Mouse (Mus musculus) olfactory bulb, adult 2 months (tissue): ENCODE data around the gene Crebbp. TPM values are rescaled to one million over a fixed set of nuclear protein-coding genes. Genes with fewer than 3 reads are reported as not detected.

Experiments
- H3K27ac ChIP-seq: fragments of 200-500 bp; 2 replicates; pipeline ENCODE4 v1.5.1; 2012; ENCODE audit warnings: low read depth, low read length; ENCODE audit not compliant: insufficient read depth
- H3K4me1 ChIP-seq: fragments of 200-500 bp; 2 replicates; pipeline ENCODE4 v1.6.1; 2012; ENCODE audit warnings: low read length; ENCODE audit not compliant: control insufficient read depth, insufficient read depth
- H3K4me3 ChIP-seq: fragments of 200-500 bp; 2 replicates; pipeline ENCODE4 v1.5.1; 2012; ENCODE audit warnings: mild to moderate bottlenecking, low read depth, low read length, moderate library complexity; ENCODE audit not compliant: insufficient read depth
- CTCF ChIP-seq: fragments of 200-500 bp; IDR thresholded peaks from 2 replicates; pipeline ENCODE4 v1.5.1; 2012; ENCODE audit warnings: low read depth, mild to moderate bottlenecking, low read length, moderate library complexity; ENCODE audit not compliant: insufficient read depth
- POLR2A ChIP-seq: fragments of 200-500 bp; IDR thresholded peaks from 2 replicates; pipeline ENCODE4 v1.6.1; 2012; ENCODE audit warnings: mild to moderate bottlenecking, low read depth, low read length, moderate library complexity; ENCODE audit not compliant: insufficient read depth
- WGBS: fragments of 180-500 bp; shearing (Covaris S2); methylation state at CpG from one replicate; pipeline ENCODE4 v1.1.7; 2018; 5-methylcytosine and 5-hydroxymethylcytosine counted together
- polyA plus RNA-seq: library from polyadenylated mRNA; stranded (reverse); fragments of >200 nt; gene quantifications from 2 replicates; pipeline ENCODE4 v1.2.4, GENCODE M21; 2012; ENCODE audit warnings: low replicate concordance; ENCODE audit not compliant: missing spikeins, insufficient read depth, insufficient read length

Gene Crebbp
- polyA plus RNA-seq, 1 experiment = 56.2 TPM

DNA sequence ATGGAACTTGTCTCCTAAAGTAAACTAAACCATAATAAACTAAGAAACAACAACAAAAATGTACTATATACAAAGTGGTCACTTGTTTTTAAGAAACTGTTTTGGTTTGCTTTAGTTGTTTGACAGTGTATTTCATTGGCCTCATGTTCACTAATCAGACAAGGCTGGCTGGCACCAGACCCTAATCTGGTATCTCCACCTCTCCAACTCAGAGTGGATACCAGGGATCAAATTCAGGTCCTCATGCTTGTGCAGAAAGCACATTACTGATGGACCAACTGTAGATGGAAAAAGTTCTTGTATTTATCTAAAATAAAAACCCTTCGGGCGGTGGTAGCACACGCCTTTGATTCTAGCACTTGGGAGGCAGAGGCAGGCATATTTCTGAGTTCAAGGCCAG, 38.7 kb downstream of the Crebbp start:
- Histone ChIP-seq H3K27ac (no peak overlapping the region), H3K4me3 (no peak overlapping the region), H3K4me1 (peaks cover 3% of the 10 kb centered on the region; the same call in 1 of the 2 replicates)
- TF ChIP-seq CTCF = no peak
- TF ChIP-seq POLR2A = no peak
- 96% methylated on average over 3 of the region's 3 CpGs for WGBS

DNA sequence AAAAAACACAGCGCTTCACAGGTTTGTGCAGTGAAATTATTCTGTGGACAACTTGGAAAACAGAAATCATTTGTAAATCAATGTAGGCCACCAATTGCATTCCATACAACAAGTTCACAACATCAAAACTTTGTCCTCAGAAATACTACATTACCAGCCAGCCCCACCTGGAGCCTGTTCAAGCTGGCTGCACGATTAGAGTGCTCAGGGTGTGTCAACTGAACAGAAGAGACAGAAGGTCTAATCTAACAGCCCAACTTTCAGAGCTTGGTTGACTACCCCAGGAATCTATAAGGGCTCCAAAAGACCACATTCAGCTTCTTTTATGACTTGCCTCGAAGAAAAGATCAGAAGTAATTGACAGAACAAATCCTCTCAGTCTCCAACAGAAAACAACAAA, 44.3 kb downstream of the Crebbp start:
- WGBS = 38% methylated on average over 3 of the region's 3 CpGs
- Histone ChIP-seq H3K4me3 (no peak overlapping the region), H3K27ac (no peak overlapping the region), H3K4me1 (no peaks in the 10 kb centered on the region)
- TF ChIP-seq CTCF (no peak), POLR2A (no peak)

DNA sequence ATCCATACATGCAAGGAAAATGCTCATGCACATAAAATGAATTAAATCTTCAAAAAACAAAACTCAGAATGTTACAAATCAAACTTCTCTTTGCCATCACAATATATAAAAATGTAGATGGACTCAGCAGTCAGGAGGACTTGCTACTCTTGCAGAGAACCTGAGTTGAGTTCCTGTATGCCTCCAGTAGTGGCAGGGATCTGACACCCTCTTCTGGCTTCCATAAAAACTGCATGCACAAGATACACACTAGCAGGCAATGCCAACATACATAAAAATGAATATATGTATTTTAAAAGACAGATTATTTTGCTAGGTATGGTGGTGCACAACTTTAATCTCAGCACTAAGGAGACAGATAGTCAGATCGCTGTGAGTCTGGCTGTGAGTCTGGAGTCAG, 45.3 kb downstream of the Crebbp start:
- Histone ChIP-seq H3K27ac (no peak overlapping the region), H3K4me1 (no peaks in the 10 kb centered on the region), H3K4me3 (no peak overlapping the region)
- WGBS = 92% methylated on average over 1 of the region's 1 CpGs
- no peak for TF ChIP-seq CTCF
- TF ChIP-seq POLR2A = no peak

DNA sequence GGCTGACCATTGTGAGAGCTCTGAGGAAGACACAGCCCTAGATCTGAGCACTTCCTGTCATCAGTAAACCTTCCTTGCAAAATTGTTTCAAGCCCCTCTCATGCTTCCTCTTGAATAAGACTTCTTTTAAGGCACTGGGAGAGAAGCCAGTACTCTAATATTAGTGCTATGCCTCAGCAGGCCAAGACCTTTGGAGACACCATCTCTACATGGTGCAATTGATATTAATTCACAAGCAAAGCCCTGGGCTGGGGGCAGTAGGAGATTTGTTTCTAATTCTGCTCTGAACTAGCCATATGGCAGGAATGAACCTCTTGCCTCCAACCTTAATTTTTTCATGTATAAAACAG, 52.9 kb downstream of the Crebbp start:
- Histone ChIP-seq H3K27ac (0 out of 2 replicates have a peak overlapping the region, but pooled peaks have one; percentile 44), H3K4me1 (no peaks in the 10 kb centered on the region)
- no peak for TF ChIP-seq POLR2A

DNA sequence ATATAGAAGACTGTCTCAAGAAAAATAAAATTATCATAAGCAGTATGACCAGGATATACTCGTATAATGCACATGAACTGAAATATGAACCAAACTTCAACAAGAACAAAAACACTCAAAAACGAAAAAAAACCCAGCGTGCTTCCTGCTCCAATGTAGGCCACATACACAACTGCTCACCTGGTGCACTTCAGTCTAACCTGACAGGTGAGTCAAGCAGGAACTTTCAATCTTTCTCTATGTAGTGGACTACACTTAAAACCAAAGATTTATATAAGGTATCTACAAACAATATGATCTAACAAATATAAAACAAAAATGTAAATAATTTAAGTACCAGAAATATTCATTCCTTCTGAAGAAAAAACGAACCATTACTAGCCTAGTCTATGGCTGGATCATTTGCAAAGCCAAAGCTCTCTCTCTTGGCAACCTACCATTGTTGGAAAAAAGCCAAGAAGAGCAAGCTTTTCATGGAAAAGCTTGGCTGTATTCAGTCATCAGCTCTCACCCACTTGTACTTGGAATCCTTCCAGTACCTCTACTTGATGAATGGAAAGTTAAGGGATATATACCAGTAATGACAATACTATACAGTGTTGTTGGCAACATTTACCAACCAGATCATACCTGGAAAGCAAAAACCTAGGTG, 53.4 kb downstream of the Crebbp start:
- Histone ChIP-seq H3K4me3 (no peak overlapping the region), H3K4me1 (no peaks in the 10 kb centered on the region), H3K27ac (0 out of 2 replicates have a peak overlapping the region, but pooled peaks have one; percentile 44)
- TF ChIP-seq POLR2A (no peak), CTCF (no peak)
- 64% methylated on average over 4 of the region's 4 CpGs for WGBS

More for the DNA sequence above, 52.9 kb downstream of the Crebbp start:
- H3K4me3 ChIP-seq = no peak overlapping the region

DNA sequence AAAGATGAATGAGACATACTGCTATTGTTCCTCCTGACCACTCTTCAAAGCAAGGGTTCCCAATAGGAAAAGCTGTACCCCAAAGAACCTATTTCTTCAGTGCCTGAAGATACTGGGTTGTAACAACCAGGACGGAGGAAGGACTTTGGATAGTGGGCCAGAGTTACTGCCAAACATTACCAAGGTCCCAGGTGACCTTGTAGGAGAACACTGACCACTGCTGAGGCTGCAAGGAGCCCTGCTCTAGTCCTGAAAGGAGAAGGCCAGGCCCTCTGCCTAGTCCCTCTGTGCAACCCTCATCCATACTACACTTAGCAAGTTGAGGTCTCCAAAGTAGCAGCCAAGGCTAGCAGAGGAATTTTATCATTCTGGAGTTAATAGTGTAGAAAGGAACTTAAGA, 60.7 kb downstream of the Crebbp start:
- Histone ChIP-seq H3K4me1 (no peaks in the 10 kb centered on the region), H3K4me3 (no peak overlapping the region), H3K27ac (no peak overlapping the region)
- TF ChIP-seq POLR2A = no peak
- TF ChIP-seq CTCF = no peak
- 89% methylated on average over 1 of the region's 1 CpGs for WGBS

DNA sequence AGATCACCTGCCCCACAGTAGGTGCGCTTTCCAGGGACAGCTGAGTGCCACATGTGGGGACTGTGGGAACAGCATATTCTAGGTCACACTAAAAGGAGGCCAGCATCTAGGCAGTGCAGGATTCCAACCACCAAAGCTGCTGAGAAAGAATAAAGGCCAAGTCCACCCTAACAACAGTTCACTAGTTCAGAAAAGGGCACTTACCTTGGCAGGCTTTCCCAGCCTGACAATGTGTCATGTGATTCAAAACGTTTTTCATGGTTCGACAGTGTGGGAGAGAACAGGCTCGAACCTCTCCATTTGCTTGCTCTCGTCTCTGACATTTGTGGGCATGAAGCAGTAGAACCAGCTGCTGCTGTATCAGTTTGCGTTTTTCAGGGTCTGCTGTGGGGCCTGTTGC, 75.3 kb downstream of the Crebbp start:
- 25% methylated on average over 6 of the region's 6 CpGs for WGBS
- H3K4me3 ChIP-seq = no peak overlapping the region
- TF ChIP-seq CTCF = no peak
- no peak for TF ChIP-seq POLR2A
- 0 out of 2 replicates have a peak overlapping the region, but pooled peaks have one; percentile 16 for H3K27ac ChIP-seq
- peaks cover 8% of the 10 kb centered on the region for H3K4me1 ChIP-seq

DNA sequence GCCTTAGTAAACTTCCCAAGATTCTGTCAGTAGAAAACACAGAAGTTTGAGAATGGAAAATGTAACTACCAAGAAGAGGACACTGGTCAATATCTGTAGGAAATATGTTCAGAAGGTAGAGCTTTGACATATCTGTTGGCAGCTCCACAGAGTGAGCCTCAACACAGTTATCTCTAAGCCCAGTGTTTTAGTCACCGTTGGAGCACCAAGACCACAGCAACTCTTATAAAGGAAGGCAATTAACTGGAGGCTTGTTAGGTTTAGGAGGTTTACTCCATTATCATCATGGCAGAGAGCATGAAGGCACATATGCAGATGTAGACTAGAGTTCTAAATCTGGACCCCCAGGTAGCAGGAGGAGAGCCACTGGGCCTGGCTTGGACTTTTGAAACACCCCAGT, 80.0 kb downstream of the Crebbp start:
- 91% methylated on average over 1 of the region's 1 CpGs for WGBS
- Histone ChIP-seq H3K27ac (no peak overlapping the region), H3K4me1 (peaks cover 7% of the 10 kb centered on the region), H3K4me3 (no peak overlapping the region)
- TF ChIP-seq POLR2A (no peak), CTCF (no peak)

DNA sequence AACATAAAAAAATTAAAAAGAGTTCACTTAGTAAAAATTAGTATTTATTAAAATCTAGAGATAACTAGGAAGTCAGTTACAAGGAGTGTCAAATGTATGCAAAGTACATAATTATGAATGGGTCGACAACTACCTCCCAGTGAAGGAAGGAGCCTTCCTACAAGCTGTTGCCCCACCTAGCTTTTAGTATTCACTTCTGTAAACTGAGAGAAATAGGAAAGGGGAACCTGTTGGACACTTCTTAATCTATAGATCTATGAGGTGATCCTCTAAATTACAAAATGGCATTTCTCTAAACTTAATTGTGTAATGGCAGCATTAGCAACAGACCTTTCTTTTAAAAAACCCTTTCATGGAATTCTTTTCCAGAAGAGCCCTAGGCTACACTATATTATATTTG, 84.9 kb downstream of the Crebbp start:
- Histone ChIP-seq H3K27ac (no peak overlapping the region), H3K4me3 (no peak overlapping the region), H3K4me1 (no peaks in the 10 kb centered on the region)
- WGBS = 63% methylated on average over 1 of the region's 1 CpGs
- TF ChIP-seq CTCF (no peak), POLR2A (no peak)

DNA sequence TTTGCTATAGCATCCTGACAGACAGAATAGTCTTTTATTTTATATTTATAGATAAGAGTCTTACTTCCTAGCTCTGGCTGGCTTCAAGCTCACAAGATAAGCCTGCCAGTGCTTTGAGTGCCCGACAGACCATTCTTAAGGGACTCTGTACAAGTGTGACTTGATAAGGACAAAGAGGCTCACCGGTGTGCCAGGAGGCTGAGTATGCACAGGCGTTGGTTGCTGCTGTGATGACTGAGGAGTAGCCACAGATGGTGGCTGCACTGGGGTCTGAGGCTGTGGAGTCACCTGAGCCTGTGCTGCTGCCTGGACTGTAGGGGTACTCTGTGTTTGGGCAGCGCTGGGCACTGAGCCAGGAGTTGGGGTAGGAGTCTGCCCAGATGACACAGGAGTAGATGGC, 96.7 kb downstream of the Crebbp start:
- WGBS = 85% methylated on average over 4 of the region's 4 CpGs
- Histone ChIP-seq H3K27ac (no peak overlapping the region), H3K4me3 (no peak overlapping the region), H3K4me1 (no peaks in the 10 kb centered on the region)
- TF ChIP-seq POLR2A = no peak
- no peak for TF ChIP-seq CTCF
